Mouse (Mus musculus) stomach, adult 2 months (tissue): ENCODE measurements around the gene Pdrg1. TPM values are rescaled to one million over a fixed set of nuclear protein-coding genes. Genes with fewer than 3 reads are reported as not detected.

Source experiments
- polyA plus RNA-seq: library from polyadenylated mRNA; depleted of rRNA; stranded (reverse); fragments of >200 nt; gene quantifications from 2 replicates; pipeline ENCODE4 v1.2.3, GENCODE M21; 2012; rRNA removed

The Pdrg1 gene
- 12.1 and 14.0 TPM in 2 replicates for polyA plus RNA-seq

GRCm38 (mm10) chr2:153014758-153015593 lies at the start of gene Pdrg1:
TSS of gene Pdrg1 (minus strand) at chr2:153015427.

GRCm38 (mm10) chr2:153031126-153032082 lies 16.2 kb upstream of the Pdrg1 start, which contains the start of gene Xkr7:
TSS of gene Xkr7 (plus strand) at chr2:153031852.

GRCm38 (mm10) chr2:152962091-152962793 lies 53.0 kb downstream of the Pdrg1 start, which contains the start of gene Ttll9:
TSS of gene Ttll9 (plus strand) at chr2:152962485.

Other genes with a start within 250 kb of the Pdrg1 start
- 30.1 and 30.6 TPM in 2 replicates for gene Bcl2l1, start 183.7 kb downstream of the Pdrg1 start, polyA plus RNA-seq
- 0.28 and 0.78 TPM in 2 replicates for gene Tpx2, start 167.5 kb downstream of the Pdrg1 start, polyA plus RNA-seq
- gene Mylk2, start 104.1 kb downstream of the Pdrg1 start, polyA plus RNA-seq, result 1.0 and 1.5 TPM in 2 replicates
- gene Foxs1, start 82.2 kb downstream of the Pdrg1 start, polyA plus RNA-seq, result 3.9 and 5.3 TPM in 2 replicates
- gene Dusp15, start 63.7 kb downstream of the Pdrg1 start, polyA plus RNA-seq, result 0.03 and 0.04 TPM in 2 replicates
- gene Ttll9, start 52.9 kb downstream of the Pdrg1 start, polyA plus RNA-seq, result not detected in 2 replicates
- gene Xkr7, start 16.4 kb upstream of the Pdrg1 start, polyA plus RNA-seq, result 0.08 and 0.30 TPM in 2 replicates
- 7.9 and 12.4 TPM in 2 replicates for gene Ccm2l, start 50.5 kb upstream of the Pdrg1 start, polyA plus RNA-seq
- 5.2 and 7.3 TPM in 2 replicates for gene Hck, start 93.0 kb upstream of the Pdrg1 start, polyA plus RNA-seq
- gene Tm9sf4, start 145.9 kb upstream of the Pdrg1 start, polyA plus RNA-seq, result 25.3 and 35.7 TPM in 2 replicates
- 0.91 and 1.3 TPM in 2 replicates for gene Tspyl3, start 210.0 kb upstream of the Pdrg1 start, polyA plus RNA-seq
- gene Plagl2, start 226.0 kb upstream of the Pdrg1 start, polyA plus RNA-seq, result 3.7 and 5.1 TPM in 2 replicates
- gene Pofut1, start 226.1 kb upstream of the Pdrg1 start, polyA plus RNA-seq, result 4.0 and 5.0 TPM in 2 replicates